Mouse (Mus musculus) bone marrow macrophage, adult 2 months (primary cell): Measurements from ENCODE around the gene Kdm7a.

Experiments
- CTCF ChIP-seq: IDR thresholded peaks from 2 replicates; pipeline ENCODE4 v1.5.1; 2012; ENCODE audit warnings: low read depth, mild to moderate bottlenecking, low read length, moderate library complexity
- POLR2A ChIP-seq: IDR thresholded peaks from 2 replicates; pipeline ENCODE4 v1.6.1; 2012; ENCODE audit warnings: mild to moderate bottlenecking, low read depth, low read length, borderline replicate concordance

DNA sequence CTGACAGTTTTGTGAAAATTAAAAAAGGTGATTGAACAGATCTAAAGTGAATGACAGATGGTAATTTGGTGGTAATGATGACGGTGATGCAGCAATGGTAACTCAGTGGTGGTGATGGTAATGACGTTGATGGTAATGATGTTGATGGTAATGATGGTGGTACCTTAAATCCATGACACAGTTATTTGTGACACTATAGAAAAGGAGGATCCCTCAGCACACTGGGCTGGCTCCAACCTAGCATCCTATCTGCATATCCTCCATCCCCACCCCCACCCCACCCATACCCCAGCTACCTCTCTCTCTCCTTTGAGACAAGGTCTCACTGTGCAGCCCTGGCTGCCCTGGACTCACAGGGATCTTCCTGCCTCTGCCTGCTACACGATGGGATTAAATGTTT lies 34.4 kb upstream of the Kdm7a start:
- TF ChIP-seq CTCF: no peak
- TF ChIP-seq POLR2A: no peak
